Mouse (Mus musculus) T-helper 17 cell (primary cell): Measurements from ENCODE around the gene Igsf11.

Experiments used
- in situ Hi-C, 2 experiments: fragments of 300-600 bp; cut with MboI, MseI; formaldehyde crosslinking; loops; 1 replicate in 1 of 2; 2 replicates in 1 of 2; pipeline ENCODE4 v1.15.1; 2025; ENCODE audit warnings: high pct_unique_total_duplicates in 2 of 2

The Igsf11 gene

DNA sequence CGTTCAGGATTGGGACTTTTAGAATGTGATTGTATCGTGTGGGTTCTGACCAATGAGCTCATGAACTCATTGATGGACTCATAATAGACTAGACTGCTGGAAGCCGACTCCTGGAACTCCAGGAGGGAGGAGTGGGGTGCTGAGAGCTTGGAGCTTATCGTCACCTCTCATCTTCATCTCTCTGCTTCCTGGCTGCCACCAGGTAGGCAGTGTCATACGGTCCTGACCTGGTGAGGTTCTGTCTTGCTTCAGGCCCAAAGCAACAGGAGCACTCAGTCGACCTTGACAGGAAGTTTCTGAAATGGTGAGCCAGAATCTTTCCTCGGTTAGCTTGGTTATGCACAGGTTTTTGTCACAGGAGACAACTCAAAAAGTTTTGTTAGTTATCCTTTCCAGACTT is at the start of gene Igsf11:
TSS of gene Igsf11 (plus strand) at position 301 of the 400 bp plus-strand sequence.
- in situ Hi-C loops: no loop called here

DNA sequence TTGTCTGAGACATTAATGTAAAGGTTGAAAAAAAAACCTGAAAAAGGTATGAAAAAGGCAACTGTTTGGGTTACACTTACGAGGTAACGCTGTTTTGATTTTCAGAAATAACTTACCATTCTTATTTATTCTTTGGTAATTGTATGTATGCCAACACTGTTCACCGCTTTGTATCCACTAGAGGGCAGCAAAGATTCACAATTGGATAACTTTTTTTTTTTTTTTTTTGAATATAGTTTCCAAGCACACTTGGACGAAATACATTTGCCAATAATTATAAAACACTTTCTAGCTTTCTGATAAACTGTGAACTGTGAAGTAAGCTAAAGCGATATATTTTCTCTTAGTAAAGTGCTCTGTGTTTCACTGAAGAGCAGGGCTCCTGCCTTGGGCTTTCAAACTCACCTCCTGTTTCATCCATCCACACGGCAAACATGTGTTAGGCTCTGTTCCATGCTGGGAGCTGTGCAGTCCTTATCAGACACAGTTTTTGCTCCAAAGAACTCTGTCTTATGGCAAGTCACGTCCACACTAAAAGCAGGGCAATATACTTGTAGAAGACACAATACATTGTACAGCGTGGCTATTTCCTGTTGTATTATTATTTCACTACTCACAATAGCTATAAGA is 34.2 kb upstream of the Igsf11 start:
- in situ Hi-C loops: loop anchor here (5.0 kb wide), 1 partner anchor 194 kb away; no protein-coding TSS in a partner anchor

- in situ Hi-C loops: no loop called here
Observed at GRCm38 (mm10) chr16:38860548-38860947, 31.9 kb upstream of the Igsf11 start.

GRCm38 (mm10) chr16:38864358-38864757 is 28.1 kb upstream of the Igsf11 start:
- in situ Hi-C loops: no loop called here

GRCm38 (mm10) chr16:38873231-38873630 is 19.2 kb upstream of the Igsf11 start:
- in situ Hi-C loops: no loop called here

GRCm38 (mm10) chr16:38874481-38874880 is 18.0 kb upstream of the Igsf11 start:
- in situ Hi-C loops: no loop called here

- in situ Hi-C loops: no loop called here
Observed at GRCm38 (mm10) chr16:38898816-38899425, 6.5 kb downstream of the Igsf11 start.

DNA sequence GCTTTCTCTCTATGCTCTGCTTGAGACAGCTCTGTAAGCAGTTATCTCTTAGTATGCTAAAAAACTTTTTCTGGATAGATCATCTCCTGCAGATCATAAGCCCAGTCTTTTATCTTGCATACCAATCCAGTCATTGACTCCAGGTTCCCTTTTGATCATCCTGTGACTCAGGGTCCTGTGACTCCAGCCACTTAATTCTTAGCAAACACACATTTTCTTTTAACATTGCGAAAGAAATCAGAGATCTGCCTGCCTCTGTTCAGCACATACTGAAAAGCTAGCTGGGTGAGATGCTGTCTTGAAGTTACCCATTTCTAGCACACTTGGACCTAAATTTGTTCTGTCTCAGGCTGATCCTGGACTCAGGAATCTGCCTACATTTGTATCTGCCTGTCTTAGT is 7.6 kb downstream of the Igsf11 start:
- in situ Hi-C loops: no loop called here

- in situ Hi-C loops: no loop called here
Observed at GRCm38 (mm10) chr16:38902111-38902778, 9.8 kb downstream of the Igsf11 start.

DNA sequence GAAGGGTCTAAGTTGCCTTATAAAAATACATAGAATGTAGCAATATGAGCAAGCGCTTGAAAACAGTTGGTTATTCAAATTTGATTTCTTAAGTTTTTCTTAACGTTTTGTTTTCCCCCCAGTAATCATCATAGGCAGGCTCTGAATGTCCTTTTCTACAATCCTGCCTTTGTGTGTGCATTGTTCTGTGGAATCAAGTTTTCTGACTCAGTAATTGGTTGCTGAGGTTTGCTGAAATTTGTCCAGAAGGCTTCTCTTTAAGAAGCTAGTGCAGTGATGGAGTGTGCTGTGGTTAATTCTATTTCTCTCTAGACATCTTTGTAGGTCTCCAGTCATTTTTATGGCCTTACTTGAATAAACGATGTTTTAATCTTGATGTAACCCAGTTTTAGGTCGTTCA is 10.5 kb downstream of the Igsf11 start:
- in situ Hi-C loops: no loop called here

DNA sequence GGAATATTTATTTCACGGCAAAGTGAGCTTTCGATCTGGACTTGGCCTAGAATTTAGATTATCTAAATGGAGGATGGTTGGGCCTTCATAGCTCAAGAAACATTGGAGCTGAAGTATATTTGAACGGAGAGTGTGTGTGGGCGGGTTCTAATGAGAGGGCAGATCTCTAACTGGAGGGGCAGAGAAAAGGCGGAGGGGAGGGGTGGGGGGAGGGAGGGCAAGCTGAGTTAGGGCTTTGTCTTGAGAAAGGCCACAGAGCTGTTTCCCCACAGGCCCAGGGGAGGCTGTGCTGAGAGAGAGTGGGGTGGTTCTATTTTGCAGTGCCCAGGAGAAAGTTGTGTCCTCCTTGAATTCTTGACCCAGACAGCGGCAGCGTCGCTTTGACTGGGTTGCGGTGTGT is 11.7 kb downstream of the Igsf11 start:
- in situ Hi-C loops: no loop called here

GRCm38 (mm10) chr16:38905911-38906310 is 13.4 kb downstream of the Igsf11 start:
- in situ Hi-C loops: no loop called here

DNA sequence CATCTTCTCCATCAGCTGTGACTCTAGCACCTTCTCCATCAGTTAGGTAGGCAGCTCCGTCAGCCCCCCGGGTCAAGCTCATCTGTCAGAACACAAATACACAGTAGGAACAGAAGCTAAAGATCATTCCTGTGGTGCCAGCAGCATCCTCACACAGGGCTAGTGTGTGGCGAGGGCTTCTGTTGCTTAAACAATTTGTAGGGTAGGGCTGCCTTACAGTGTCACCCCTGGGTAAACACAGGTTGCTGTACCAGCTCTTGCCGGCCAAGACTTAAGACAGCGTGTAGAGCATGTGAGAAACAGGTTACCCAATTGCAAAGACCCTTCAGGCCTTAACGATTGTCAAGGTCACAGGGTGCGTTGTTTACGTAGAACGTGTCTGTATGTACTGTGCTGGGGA is 15.8 kb downstream of the Igsf11 start:
- in situ Hi-C loops: no loop called here

DNA sequence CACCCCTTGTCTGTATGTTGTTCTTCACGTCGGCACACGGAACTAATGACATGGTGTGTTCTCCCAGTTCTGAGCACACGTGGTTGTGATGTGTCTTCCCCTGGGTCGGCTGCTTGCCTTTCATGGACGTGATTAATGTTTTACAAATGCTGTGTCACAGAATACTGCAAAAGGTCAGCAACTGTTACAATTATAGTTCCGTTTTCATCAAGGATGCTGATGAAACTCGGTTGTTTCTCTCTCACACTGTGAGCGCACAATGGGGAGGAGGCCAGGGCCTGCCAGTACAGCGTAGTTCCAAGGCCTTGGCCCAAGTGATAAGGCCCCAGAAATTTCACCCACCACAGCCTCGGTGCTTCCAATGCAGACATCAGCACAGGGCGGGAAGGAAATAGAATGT is 17.0 kb downstream of the Igsf11 start:
- in situ Hi-C loops: no loop called here

DNA sequence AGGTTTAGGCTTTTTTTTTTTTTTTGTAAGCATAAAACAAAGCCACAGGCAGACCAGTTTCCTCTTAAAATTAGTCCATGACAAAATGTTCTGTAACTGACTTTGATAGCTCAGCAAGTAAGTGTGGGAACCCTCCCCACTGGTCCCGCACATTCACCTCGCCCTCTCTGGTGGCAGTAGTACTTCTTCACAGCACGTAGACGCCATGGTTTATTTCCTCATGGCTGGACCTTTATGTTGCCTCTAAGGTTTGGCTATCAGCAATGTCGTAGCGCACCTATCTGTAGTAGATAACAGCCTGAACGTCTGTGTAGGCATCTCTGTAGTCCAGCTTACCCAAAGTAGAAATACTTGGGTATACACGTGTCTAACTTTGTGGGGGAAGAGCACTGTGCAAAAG is 17.6 kb downstream of the Igsf11 start:
- in situ Hi-C loops: no loop called here

GRCm38 (mm10) chr16:38915451-38915850 is 23.0 kb downstream of the Igsf11 start:
- in situ Hi-C loops: no loop called here

- in situ Hi-C loops: no loop called here
Observed at GRCm38 (mm10) chr16:38916053-38916786, 23.7 kb downstream of the Igsf11 start.

GRCm38 (mm10) chr16:38916885-38917284 is 24.4 kb downstream of the Igsf11 start:
- in situ Hi-C loops: no loop called here

DNA sequence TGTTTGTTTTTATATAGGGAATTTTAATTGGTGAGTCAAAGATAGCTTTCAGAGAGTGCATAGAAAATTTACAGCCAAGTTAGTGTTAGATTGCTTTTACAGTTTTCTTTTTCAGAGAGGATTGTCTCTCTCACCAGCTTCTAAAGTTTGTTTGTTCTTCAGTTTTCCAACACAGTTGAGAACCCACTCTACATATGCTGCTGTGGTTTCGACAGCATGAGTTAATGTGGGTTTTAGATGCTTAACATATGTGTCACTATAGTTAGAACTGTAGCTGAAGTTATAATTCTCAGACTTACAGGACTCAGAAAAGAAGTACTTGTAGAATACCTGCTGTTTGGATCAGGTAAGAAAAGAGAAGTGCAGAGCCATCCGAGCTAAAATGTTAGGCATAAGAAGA is 25.6 kb downstream of the Igsf11 start:
- in situ Hi-C loops: no loop called here

GRCm38 (mm10) chr16:38920488-38920887 is 28.0 kb downstream of the Igsf11 start:
- in situ Hi-C loops: no loop called here

DNA sequence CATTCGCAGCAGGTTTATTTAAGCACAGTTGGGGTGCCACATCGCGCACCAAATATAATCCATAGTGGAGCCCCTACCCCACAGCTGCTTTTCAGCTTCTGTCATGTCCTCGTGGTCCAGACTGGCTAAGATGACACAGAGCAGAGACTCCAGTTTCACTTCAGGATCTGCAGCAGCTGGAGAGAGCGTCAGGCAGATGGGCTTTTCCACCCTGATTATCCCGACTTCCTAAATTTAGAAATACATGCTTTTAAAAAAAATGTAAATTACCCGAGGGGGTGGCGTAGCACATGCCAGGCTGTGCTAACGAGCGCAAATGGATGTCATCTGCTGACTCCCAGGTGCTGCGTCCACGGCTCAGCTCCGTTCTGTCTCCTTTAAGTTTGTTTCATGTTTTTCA is 32.5 kb downstream of the Igsf11 start:
- in situ Hi-C loops: no loop called here

DNA sequence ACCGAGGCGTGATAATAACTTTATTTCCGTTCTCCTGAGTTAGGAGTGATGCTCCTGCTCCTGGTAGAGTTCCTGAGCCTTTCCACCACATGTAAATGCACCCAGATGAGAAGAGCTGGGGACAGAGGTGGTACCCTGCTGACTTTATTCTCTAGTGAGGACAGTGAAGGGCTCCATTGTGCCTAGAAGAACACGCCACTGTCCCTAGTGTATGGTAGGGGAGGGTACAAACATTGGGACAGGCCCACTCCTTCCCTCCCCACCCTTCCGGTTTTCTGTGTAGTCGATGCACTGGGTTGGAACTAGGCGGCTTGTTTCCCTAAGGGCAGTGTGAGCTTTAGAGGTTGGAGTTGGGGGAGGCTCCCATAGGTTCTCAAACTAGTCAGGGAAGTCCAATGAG is 36.3 kb downstream of the Igsf11 start:
- in situ Hi-C loops: no loop called here
